Mouse (Mus musculus) brain, embryonic 18.5 days (tissue): ENCODE measurements around the gene Trim8.
A peak's percentile ranks its signal among the peaks of the same experiment; 100 is the strongest.

Experiments used
- DNase-seq: peaks from one replicate; pipeline ENCODE4 v3.0.0-alpha.2; 2012; ENCODE audit warnings: low read depth, low spot score

The Trim8 gene

DNA sequence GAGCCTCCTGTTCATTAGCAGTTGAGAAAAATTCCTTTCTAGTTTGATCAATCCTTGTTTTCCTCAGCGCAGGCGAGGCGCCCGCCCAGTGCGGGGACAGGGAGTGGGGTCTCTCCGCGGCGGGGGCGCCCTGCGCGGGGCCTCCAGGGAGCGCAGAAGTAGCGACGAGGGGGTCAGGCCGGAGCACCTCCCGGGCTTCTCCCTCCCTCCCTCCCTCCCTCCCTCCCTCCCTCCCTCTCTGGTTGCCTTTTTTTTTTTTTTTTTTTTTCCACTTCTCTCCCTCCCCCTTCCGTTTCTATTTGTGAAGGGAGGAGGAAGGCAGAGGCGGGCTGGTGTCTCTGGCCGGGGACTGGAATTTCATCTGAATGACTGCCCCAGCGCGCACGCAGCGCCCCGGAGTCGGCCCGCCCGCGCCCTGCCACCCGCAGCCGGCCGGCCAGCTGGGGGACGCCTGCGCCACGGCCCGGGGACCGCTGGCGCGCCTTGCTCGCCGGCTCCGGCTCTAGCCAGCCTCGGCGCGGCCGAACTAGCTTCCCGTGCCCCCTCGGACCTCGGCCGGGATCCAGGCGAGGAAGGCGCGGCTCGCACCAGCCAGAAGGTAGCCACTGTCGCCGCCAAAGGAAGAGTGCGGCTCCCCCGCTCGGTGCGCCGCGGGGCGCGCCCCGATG is at the start of gene Trim8:
TSS of gene Trim8 (plus strand) at position 302 of the 668 bp plus-strand sequence.
- DNase-seq: peak; percentile 56

DNA sequence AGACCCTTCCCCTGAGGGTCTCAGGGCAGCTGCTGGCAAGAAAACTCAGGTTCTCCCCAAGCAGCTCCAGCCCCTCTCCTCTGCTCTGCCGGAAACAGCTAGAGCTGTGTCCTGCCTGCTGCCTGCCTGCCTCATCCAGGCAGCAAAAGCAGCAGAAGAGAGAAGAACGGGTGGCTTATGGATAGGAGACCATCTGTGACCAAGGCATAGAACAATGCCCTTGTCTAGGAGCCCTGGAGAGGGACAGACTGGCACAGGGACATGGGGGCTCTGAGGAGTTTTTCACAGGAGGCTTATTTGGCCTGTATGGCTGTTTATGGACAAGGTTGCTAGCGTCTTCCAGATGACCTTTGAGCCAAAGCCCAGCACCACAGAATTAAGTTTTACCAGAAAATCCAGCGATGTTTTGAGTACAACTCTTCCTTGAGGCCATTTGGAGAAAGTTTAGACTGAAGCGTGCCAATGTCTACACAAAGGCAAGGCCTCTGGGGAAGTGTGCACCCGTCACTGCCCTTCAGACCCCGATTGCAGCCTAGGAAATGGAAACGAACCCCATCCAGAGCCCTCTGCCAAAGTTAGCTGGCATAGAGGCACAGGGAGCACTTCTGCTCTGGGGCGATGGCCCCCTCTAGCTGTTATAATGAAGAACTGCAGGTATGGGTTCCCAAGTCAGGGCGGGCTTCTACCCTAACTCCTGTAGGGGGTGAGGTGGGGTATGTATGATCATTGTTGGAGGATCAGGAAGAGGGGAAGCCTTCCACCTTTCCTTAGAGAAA is 49.3 kb upstream of the Trim8 start:
- no peak for DNase-seq

GRCm38 (mm10) chr19:46452916-46453315 is 48.6 kb upstream of the Trim8 start:
- no peak for DNase-seq

- DNase-seq: no peak
Observed at GRCm38 (mm10) chr19:46454126-46454880, 47.2 kb upstream of the Trim8 start.

DNA sequence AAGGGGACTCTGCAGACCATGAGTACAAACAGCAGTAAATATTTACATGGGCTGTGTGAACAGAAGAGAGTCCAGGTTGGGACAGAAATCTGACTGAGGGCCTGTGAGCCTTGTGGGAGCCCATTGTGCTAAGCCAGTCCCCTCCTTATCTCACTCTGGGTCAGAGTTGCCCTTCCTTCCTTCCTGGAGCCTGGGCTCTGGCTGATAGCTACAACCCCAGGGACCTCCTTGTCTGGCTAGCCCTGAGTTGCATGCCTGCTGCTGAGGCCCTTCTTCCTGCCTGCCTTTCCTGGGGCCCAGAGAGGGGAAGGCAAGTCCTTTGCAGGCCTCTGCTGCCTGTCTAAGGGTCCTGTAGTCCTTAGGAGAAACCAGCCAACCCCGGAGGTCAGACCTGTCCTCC is 46.5 kb upstream of the Trim8 start:
- no peak for DNase-seq

- DNase-seq: no peak
Observed at GRCm38 (mm10) chr19:46455556-46455955, 45.9 kb upstream of the Trim8 start.

GRCm38 (mm10) chr19:46456018-46456735 is 45.3 kb upstream of the Trim8 start:
- no peak for DNase-seq

DNA sequence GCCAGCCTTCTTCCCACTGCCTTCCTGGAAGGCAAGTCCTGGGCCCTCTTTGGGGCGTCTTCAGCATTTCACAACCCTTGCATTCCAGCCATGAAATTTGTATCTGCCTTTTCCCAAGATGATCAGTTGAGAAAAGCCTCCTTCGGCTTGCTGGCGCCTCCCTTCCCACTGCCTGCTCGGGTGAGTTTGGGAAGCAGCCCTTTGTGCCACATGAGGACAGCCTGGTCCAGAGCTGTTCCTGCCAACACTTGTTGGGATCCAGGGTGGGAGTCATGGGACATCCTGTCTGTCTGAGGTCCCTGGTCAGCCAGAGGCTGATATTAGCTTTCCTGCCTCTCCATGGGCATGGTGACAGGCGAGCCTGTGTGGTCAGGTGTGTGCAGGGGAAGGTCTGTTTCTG is 43.7 kb upstream of the Trim8 start:
- DNase-seq: no peak

DNA sequence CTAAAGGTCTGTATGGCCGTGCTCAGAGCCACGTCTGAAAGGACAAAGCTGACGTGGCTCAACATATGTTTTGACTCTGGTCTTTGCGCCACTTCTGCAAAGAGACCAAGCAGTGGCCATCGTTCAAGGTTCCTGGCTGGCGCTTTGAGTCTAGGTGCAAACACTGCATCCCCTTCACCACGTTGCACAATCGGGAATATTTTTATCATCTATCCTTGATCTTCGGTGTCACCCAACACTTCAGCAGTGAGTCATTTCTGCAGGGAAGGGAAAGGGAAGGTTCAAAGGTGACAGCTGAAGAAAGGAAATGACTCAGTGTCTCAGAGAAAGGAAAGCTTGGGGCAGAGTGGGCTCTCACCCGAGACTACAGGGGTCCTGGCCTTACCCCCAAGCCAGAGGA is 42.2 kb upstream of the Trim8 start:
- DNase-seq: no peak

DNA sequence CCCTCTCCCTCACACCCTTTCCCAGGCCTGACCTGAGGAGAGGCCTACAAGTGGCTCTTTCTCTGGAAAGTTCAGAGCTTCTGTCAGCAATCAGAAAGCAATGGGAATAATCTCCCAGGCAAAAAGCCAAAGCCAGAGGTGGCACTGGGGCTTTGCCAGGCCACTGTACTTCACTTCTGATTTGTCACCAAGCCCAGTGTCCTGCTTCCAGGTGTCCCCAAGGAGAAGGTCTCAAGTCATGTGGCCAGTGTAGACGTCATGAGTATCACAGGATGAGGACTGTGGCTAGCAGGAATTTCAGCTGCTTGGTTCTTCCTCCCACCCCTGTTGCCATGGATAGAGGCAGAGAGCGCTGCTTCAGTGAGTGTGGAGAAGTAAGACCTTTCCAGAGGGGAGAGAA is 41.6 kb upstream of the Trim8 start:
- no peak for DNase-seq

DNA sequence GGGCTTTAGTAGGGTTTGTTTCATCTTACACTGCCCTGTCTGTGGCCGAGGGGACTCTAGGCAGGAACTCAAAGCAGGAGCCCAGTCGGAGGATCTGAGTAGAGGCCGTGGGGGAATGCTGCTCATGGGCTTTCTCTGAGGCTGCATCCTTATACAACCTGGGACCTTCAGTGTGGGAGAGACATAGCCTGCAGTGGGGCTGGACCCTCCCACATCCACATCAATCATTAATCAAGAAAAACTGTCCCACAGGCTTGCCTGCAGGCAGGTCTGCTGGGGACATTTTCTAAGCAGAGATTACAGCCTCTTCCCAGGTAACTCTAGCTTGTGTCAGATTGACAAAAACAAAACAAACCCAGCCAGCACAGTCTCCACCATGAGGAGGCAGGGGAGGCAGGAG is 38.9 kb upstream of the Trim8 start:
- DNase-seq: no peak

DNA sequence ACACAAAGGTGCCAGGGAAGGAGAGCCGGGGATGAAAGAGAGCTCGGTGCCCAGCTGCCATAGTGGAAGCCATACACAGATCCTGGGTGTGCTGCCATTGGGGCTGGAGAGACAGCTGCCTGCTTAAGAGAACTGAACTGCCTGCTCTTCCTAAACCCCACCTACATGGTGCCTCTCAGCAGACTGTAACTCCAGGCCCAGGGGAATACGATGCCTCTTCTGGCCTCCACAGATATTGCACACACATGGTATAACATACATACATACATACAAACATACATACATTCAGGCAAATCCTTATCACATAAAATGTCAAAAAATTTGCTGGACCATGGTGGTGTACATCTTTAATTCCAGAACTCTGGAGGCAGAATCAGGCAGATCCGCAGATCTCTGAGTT is 38.1 kb upstream of the Trim8 start:
- no peak for DNase-seq

- DNase-seq: no peak
Observed at GRCm38 (mm10) chr19:46466160-46466559, 35.3 kb upstream of the Trim8 start.

DNA sequence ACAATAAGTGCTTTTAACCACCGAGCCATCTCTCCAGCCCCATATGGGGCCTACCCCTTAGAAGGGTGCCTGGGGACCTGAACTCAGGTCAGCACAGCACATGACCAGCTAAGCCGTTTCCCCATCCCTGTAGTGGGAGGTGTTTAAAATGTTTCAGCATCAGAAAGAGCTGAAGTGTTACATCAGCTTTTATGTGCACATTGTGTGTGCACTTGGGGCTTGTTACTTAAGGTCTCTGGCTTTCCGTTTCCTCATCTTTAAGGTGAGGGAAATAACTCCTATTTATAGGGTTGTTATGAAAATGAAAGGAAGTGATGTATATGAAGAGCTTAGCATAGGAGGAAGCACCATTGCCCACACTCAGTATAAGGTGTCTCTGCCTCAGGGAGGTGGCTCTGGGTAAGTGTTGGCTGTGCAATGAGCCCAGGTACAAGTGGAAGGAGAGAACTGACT is 34.4 kb upstream of the Trim8 start:
- no peak for DNase-seq

DNA sequence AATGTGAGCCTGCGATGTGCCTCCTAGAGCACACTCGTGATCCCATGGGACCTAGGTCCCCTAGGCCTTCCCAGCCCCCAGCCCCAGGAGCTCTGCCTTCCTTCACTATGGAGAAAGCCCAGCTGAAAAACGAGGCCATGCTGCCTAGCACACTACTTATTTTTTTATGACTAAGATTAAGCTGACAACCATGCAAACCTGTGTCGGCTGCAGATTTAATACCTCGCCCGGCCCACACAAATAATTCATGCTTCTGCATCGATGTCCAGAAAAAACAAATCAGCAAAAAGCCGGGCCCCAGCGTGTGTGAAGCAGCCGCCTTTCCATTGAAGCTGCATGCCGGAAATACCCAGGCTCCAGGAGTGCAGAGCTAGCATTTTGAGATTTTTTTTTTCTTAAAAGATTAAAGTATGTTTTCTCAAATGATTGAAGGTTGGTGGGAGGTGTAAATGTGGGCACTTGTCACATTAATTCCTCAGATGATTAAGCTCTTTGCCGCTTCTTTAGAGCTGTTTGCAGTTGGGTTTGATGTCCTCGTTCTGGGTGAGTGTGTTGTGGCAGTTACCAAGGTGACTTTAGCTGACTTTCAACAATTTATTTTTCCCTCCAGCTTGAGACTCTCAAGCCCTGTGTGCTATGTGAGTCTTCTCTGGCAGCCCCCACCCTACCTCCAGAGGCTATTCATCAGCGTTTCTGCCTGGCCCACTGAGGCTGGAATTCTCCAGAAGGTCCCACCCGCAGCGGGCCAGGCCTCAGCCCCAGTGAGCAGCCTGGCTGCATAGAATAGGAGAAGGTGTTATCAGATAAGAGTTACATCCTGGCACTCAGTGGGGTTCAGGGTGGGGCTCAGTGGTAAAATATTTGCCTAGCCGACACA is 30.9 kb upstream of the Trim8 start:
- no peak for DNase-seq

DNA sequence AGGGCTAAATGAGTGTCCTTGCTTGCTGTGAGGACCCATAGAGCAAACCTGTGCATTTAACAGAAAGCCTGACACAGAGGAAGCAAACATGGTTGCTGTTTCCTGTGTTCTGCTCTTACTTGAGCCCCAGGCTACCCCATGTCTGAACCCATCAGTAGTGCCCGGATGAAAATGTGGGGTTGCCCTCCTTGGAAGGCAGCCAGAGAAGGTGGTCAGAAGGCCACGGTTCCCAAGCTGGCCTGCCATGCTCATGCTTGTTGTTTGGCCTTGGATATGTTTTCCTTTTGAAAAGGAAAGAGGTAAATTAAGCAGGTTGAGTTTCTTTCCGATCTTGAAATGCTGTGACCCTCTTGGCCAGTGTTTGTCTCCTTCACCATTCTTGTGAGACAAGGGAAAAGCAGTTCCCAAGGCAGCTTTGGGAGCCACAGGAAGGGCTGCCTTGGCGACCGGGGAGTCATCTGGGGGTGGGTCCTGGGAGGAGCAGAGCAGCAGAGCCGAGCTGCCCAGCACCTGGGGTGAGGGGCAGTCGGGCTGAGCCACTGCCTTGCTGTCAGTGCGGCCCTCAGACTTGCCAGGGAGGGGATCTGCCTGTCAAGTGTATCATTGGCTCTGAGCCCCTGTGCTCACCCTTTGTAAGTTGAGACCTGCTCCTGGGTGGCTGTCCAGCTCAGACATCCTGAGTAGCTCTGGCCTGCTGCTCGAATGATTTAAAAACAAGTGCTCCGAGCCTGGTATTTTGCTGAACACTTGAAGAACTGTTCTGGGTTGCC is 30.0 kb upstream of the Trim8 start:
- no peak for DNase-seq

DNA sequence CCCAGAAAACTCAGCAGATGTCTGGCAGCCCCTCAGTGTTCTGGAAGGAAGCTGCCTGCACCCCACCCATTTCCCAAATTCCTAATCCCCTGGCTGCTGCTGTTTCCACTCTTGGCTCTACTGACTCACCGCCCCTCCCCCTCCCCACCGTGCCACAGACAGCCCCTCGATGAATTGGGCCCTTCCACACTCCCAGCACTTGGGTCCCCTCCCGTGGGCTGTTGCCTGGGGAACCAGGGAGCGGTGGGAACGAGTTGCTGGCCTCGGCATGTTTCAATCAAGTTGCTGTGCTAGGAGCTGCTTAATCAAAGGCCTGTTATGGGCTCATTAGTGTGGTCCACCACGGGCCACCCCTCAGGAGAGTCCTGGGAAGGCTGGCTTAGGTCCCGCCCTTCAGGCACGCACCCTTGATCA is 24.1 kb upstream of the Trim8 start:
- DNase-seq: no peak

- no peak for DNase-seq
Observed at GRCm38 (mm10) chr19:46478242-46478641, 23.3 kb upstream of the Trim8 start.

DNA sequence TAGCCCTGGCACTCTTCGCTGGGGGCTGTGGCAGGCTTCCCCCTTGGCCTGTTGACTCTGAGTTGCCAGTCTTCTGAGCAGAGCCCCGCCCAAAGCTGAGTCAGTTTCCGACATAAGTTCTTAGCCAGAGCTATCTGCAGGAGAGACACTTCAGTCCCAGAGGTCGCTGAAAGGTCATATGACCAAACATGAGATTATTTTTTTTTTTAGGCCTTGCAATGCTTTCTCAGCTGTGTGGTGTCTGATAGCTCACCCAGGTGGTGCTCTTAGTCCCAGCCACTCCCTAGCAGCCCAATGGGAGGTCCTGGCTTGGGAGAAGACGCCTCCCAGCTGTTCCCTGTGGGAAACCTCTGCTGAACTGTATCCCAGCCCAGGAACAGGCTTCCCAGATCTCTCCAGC is 22.7 kb upstream of the Trim8 start:
- DNase-seq: no peak
